Mouse (Mus musculus) liver, postnatal 0 days (tissue): ENCODE data around the gene Mcm3.
"Not testable (repeated sequence)": the region's sequence is repeated elsewhere in the genome, so short reads cannot be mapped to it uniquely, and the experiment has no call there.

ENCODE experiments used
- CTCF ChIP-seq: sonication (generic); IDR thresholded peaks from 2 replicates; pipeline ENCODE4 v1.5.1; 2016; ENCODE audit warnings: antibody characterized with exemption, low read depth
- EP300 ChIP-seq: IDR thresholded peaks from 2 replicates; pipeline ENCODE4 v1.6.1; 2016; ENCODE audit warnings: antibody characterized with exemption, low read depth, mild to moderate bottlenecking

GRCm38 (mm10) chr1:20790517-20790916, 29.6 kb downstream of the Mcm3 start, which contains the start of gene Il17f:
- TF ChIP-seq CTCF, EP300: not testable (repeated sequence)
